Mouse (Mus musculus) heart, postnatal 0 days (tissue): ENCODE measurements around the gene Cdc27.

Experiments used
- CTCF ChIP-seq: IDR thresholded peaks from 2 replicates; pipeline ENCODE4 v1.5.1; 2016; ENCODE audit warnings: antibody characterized with exemption, control low read depth, low read depth
- EP300 ChIP-seq: IDR thresholded peaks from 2 replicates; pipeline ENCODE4 v1.6.1; 2016; ENCODE audit warnings: antibody characterized with exemption, low read depth

DNA sequence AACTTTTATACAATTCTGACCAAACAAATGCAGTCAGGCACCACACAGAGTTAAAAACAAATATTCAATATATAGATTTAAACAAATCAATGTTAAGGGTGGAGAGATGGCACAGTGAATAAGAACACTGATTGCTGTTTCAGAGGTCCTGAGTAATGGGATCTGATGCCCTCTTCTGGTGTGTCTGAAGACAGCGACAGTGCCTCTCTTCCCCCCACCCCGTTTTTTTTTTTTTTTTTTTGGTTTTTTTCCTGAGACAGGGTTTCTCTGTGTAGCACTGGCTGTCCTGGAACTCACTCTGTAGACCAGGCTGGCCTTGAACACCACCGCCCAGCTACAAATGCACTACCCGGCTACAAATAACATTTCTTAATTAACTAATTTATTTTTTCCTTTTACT lies 42.0 kb downstream of the Cdc27 start:
- no peak for TF ChIP-seq CTCF
- TF ChIP-seq EP300, result no peak
